Mouse (Mus musculus) forebrain, embryonic 13.5 days (tissue): Measurements from ENCODE around the gene Dhrs11. TPM values are rescaled to one million over a fixed set of nuclear protein-coding genes. Genes with fewer than 3 reads are reported as not detected.

Experiments
- ATAC-seq: fragments of 200-750 bp; cut with Nextera tagmentation; 2 replicates; pipeline ENCODE4 v1.8.0; 2017
- H3K27ac ChIP-seq: fragments of 300-500 bp; sonication (generic); 2 replicates; pipeline ENCODE4 v1.5.1; 2015; ENCODE audit warnings: inconsistent platforms, mild to moderate bottlenecking, moderate library complexity
- H3K27me3 ChIP-seq: fragments of 300-500 bp; sonication (generic); 2 replicates; pipeline ENCODE4 v1.6.1; 2015; ENCODE audit warnings: mild to moderate bottlenecking, inconsistent platforms
- H3K36me3 ChIP-seq: fragments of 300-500 bp; sonication (generic); 2 replicates; pipeline ENCODE4 v1.6.1; 2015; ENCODE audit warnings: mild to moderate bottlenecking, inconsistent platforms; ENCODE audit not compliant: poor library complexity, severe bottlenecking
- H3K4me1 ChIP-seq: fragments of 300-500 bp; sonication (generic); 2 replicates; pipeline ENCODE4 v1.6.1; 2015; ENCODE audit warnings: inconsistent platforms
- H3K4me2 ChIP-seq: fragments of 300-500 bp; sonication (generic); 2 replicates; pipeline ENCODE4 v1.6.1; 2015; ENCODE audit warnings: inconsistent platforms, mild to moderate bottlenecking, moderate library complexity
- H3K4me3 ChIP-seq: fragments of 300-500 bp; sonication (generic); 2 replicates; pipeline ENCODE4 v1.5.1; 2015; ENCODE audit warnings: mild to moderate bottlenecking, inconsistent platforms
- H3K9ac ChIP-seq: fragments of 300-500 bp; sonication (generic); 2 replicates; pipeline ENCODE4 v1.6.1; 2015; ENCODE audit warnings: mild to moderate bottlenecking, inconsistent platforms
- H3K9me3 ChIP-seq: fragments of 300-500 bp; sonication (generic); replicated peaks from 2 replicates; pipeline ENCODE4 v1.6.1; 2016; ENCODE audit warnings: inconsistent platforms
- WGBS: fragments of 180-500 bp; shearing (Covaris S2); methylation state at CpG from one replicate; pipeline ENCODE4 v1.1.7; 2015; 5-methylcytosine and 5-hydroxymethylcytosine counted together
- polyA plus RNA-seq: library from polyadenylated mRNA; unstranded; fragments of >200 nt; fragmentation: Nextera tagmentation; extraction: Ambion mirVana; gene quantifications from 2 replicates; pipeline ENCODE4 v1.2.1, GENCODE M21; 2015

The Dhrs11 gene
- polyA plus RNA-seq, 1 experiment from 2014 or later = 3.8 TPM

DNA sequence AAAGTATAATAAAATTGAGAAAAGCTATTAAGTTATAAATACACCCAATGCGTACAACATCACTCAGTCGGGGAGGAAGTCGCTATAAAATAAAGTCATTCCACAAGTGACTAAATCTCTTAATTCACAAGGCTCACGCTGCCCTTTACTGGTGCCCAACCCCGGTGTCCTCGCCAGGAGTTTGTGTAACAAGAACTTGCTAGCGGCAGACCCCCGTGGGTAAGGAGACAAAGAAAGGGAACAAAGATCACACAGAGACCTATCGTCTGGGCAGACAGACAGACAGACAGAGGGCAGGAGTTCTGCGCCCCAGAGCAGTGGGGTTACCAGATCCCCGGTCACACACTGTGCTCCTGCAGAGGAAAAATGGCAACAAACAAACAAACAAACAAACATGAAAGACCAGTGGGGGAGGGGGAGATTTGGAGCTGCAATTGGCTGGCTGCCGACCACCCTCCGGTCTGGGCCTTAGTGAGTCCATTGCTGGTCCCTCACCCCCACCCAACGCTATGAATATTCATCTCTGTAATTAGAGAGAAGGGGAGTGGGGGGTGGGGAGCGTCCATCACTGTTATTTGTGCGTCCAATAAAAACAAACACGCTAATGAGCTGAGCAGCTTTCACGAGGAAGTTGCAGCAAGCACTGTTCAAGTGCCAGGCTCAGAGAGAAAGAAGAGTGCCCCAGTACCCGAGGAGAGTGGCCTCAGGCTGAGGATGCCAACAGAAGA, 48.5 kb downstream of the Dhrs11 start:
- no peak overlapping the region for H3K9ac ChIP-seq
- H3K36me3 ChIP-seq = no peaks in the 10 kb centered on the region
- ATAC-seq = peak; percentile 81
- peak overlapping the region; percentile 51 for H3K4me2 ChIP-seq
- no peaks in the 10 kb centered on the region for H3K9me3 ChIP-seq
- H3K27ac ChIP-seq = 0 out of 2 replicates have a peak overlapping the region, but pooled peaks have one; percentile 19
- peaks cover 91% of the 10 kb centered on the region for H3K27me3 ChIP-seq
- under 1% methylated on average over 19 of the region's 19 CpGs for WGBS
- peaks cover 33% of the 10 kb centered on the region for H3K4me1 ChIP-seq
- peak overlapping the region; percentile 7; the same call in 1 of the 2 replicates for H3K4me3 ChIP-seq

DNA sequence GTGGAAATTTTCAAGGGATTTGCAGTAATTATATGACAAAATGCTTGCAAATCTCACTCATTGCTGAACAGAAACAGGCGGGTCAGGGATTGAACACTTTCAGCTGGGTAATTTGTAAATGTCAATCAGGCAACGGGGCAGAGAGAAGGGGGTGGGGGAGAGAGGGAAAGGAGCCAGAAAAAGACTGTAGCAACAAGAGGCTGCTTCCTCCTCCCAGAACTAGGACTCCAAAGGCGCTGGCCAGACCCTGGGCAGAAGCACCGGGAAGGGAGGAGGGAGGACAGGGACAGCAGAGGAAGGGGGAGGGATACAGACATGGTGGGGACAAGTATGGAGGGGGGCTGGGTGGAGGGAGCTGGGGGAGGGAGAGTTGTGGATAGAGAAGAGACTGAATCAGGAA, 53.2 kb downstream of the Dhrs11 start:
- ATAC-seq = peak; percentile 65
- Histone ChIP-seq H3K4me2 (peak overlapping the region; percentile 19), H3K4me1 (peaks cover 46% of the 10 kb centered on the region), H3K27me3 (peaks cover 88% of the 10 kb centered on the region), H3K36me3 (no peaks in the 10 kb centered on the region), H3K27ac (no peak overlapping the region; the same call in 1 of the 2 replicates), H3K9me3 (no peaks in the 10 kb centered on the region), H3K9ac (no peak overlapping the region; the same call in 1 of the 2 replicates), H3K4me3 (no peak overlapping the region)
- WGBS = 2% methylated on average over 4 of the region's 4 CpGs

GRCm38 (mm10) chr11:84774870-84775514, 53.8 kb downstream of the Dhrs11 start:
- ATAC-seq = peak; percentile 53
- H3K4me3 ChIP-seq = no peak overlapping the region
- peak overlapping the region; percentile 35 for H3K27ac ChIP-seq
- H3K36me3 ChIP-seq = no peaks in the 10 kb centered on the region
- 36% methylated on average over 13 of the region's 13 CpGs for WGBS
- H3K4me2 ChIP-seq = peak overlapping the region; percentile 19
- H3K4me1 ChIP-seq = peaks cover 40% of the 10 kb centered on the region
- H3K9me3 ChIP-seq = no peaks in the 10 kb centered on the region
- peaks cover 89% of the 10 kb centered on the region for H3K27me3 ChIP-seq
- H3K9ac ChIP-seq = no peak overlapping the region

Other genes starting within 250 kb of the Dhrs11 start
- 8.9 and 12.3 TPM in 2 replicates for gene Mrm1, start 9.5 kb downstream of the Dhrs11 start, polyA plus RNA-seq
- gene Ggnbp2, start 41.8 kb upstream of the Dhrs11 start, polyA plus RNA-seq = 66.5 and 68.5 TPM in 2 replicates
- gene Myo19, start 51.2 kb upstream of the Dhrs11 start, polyA plus RNA-seq = 5.8 and 6.3 TPM in 2 replicates
- 2.3 and 2.9 TPM in 2 replicates for gene Pigw, start 51.3 kb upstream of the Dhrs11 start, polyA plus RNA-seq
- 75.3 and 76.3 TPM in 2 replicates for gene Znhit3, start 87.4 kb upstream of the Dhrs11 start, polyA plus RNA-seq
- gene Car4, start 128.8 kb upstream of the Dhrs11 start, polyA plus RNA-seq = 1.2 and 2.0 TPM in 2 replicates